Comparison of ENCODE assay signal across 8 mouse cellular contexts in genomic region chr7:19003902-19004630, GRCm38 (mm10). TPM values are rescaled to one million over a fixed set of nuclear protein-coding genes. Genes with fewer than 3 reads are reported as not detected.
DNase-seq lines count a peak whose midpoint lies in the region; ATAC-seq and TF ChIP-seq lines count a peak whose summit lies in the region.

Irf2bp1 (plus strand) TSS chr7:19004044.

- DNase-seq in CD4-positive helper T cell, adult 2 months (ENCODE audit: low read depth, low spot score), result peak; percentile 94
- peak; percentile 90 for DNase-seq in brain, embryonic 18.5 days (ENCODE audit: low read depth, low spot score)
- DNase-seq in kidney, postnatal 0 days (ENCODE audit: low spot score), result peak; percentile 97
- peak; percentile 91 for DNase-seq in liver, embryonic 11.5 days (ENCODE audit: low spot score)
- peak; percentile 95 for DNase-seq in naive thymus-derived CD4-positive, alpha-beta T cell, adult 2 months (ENCODE audit: low read depth)

- under 1% methylated on average over 87 of the region's 90 CpGs for WGBS in heart, embryonic 12.5 days
- 2% methylated on average over 73 of the region's 90 CpGs for WGBS in kidney, postnatal 0 days
- under 1% methylated on average over 84 of the region's 90 CpGs for WGBS in liver, embryonic 11.5 days
- WGBS in stomach, embryonic 14.5 days, result under 1% methylated on average over 84 of the region's 90 CpGs

- ATAC-seq in erythroid progenitor cell, adult 5-6 weeks (replicated peaks; ENCODE audit: low FRiP score, poor library complexity, severe bottlenecking), result peak; percentile 74
- peak; percentile 66 for ATAC-seq in heart, embryonic 12.5 days (ENCODE audit: insufficient number of reproducible peaks, low FRiP score)
- peak; percentile 57 for ATAC-seq in kidney, postnatal 0 days (replicated peaks; ENCODE audit: low FRiP score, low read depth)
- ATAC-seq in liver, embryonic 11.5 days (replicated peaks; ENCODE audit: low FRiP score), result peak; percentile 69
- ATAC-seq in stomach, embryonic 14.5 days (ENCODE audit: insufficient number of reproducible peaks, insufficient read depth, low FRiP score, low read depth), result peak; percentile 36; the same call in 1 of the 2 replicates

- H3K4me1 ChIP-seq in heart, embryonic 12.5 days (replicated peaks), result peaks cover 56% of the 10 kb centered on the region
- H3K4me1 ChIP-seq in kidney, postnatal 0 days (replicated peaks; ENCODE audit: insufficient read depth, low read length), result peaks cover 34% of the 10 kb centered on the region
- H3K4me1 ChIP-seq in liver, embryonic 11.5 days (replicated peaks; ENCODE audit: control insufficient read depth, insufficient read depth, low read length), result peaks cover 45% of the 10 kb centered on the region
- H3K4me1 ChIP-seq in stomach, embryonic 14.5 days (ENCODE audit: control insufficient read depth, insufficient read depth, low read length), result peaks cover 30% of the 10 kb centered on the region

- peaks cover 20% of the 10 kb centered on the region for H3K36me3 ChIP-seq in heart, embryonic 12.5 days
- H3K36me3 ChIP-seq in kidney, postnatal 0 days (ENCODE audit: insufficient read depth, low read length), result peaks cover 9% of the 10 kb centered on the region; the same call in 1 of the 2 replicates
- H3K36me3 ChIP-seq in liver, embryonic 11.5 days (ENCODE audit: control insufficient read depth, insufficient read depth, low read length), result peaks cover 11% of the 10 kb centered on the region
- H3K36me3 ChIP-seq in stomach, embryonic 14.5 days (ENCODE audit: control insufficient read depth, insufficient read depth, low read length), result peaks cover 21% of the 10 kb centered on the region

- peak within 1 kb of the TSS; percentile 97 for H3K9ac ChIP-seq in heart, embryonic 12.5 days
- peak within 1 kb of the TSS; percentile 75 for H3K9ac ChIP-seq in kidney, postnatal 0 days (ENCODE audit: low read depth, low read length)
- peak within 1 kb of the TSS; percentile 88 for H3K9ac ChIP-seq in liver, embryonic 11.5 days (ENCODE audit: low read depth, low read length)
- H3K9ac ChIP-seq in stomach, embryonic 14.5 days (replicated peaks; ENCODE audit: low read depth, low read length), result peak within 1 kb of the TSS; percentile 88

- H3K27me3 ChIP-seq in heart, embryonic 12.5 days (replicated peaks), result no peaks in the 10 kb centered on the region
- no peaks in the 10 kb centered on the region for H3K27me3 ChIP-seq in kidney, postnatal 0 days (ENCODE audit: insufficient read depth, low read length)
- H3K27me3 ChIP-seq in liver, embryonic 11.5 days (replicated peaks; ENCODE audit: control insufficient read depth, insufficient read depth, low read length), result no peaks in the 10 kb centered on the region
- no peaks in the 10 kb centered on the region for H3K27me3 ChIP-seq in stomach, embryonic 14.5 days (ENCODE audit: control insufficient read depth, insufficient read depth, low read length)

- H3K27ac ChIP-seq in heart, embryonic 12.5 days (ENCODE audit: poor library complexity, severe bottlenecking), result peak within 1 kb of the TSS; percentile 96
- H3K27ac ChIP-seq in kidney, postnatal 0 days, result peak within 1 kb of the TSS; percentile 95
- peak within 1 kb of the TSS; percentile 95 for H3K27ac ChIP-seq in liver, embryonic 11.5 days (ENCODE audit: low read depth, low read length)
- peak within 1 kb of the TSS; percentile 98 for H3K27ac ChIP-seq in stomach, embryonic 14.5 days (ENCODE audit: low read length)

- peak within 1 kb of the TSS; percentile 78 for H3K4me3 ChIP-seq in heart, embryonic 12.5 days
- H3K4me3 ChIP-seq in kidney, postnatal 0 days (replicated peaks; ENCODE audit: low read depth, low read length), result peak within 1 kb of the TSS; percentile 79
- H3K4me3 ChIP-seq in liver, embryonic 11.5 days (ENCODE audit: low read depth, low read length), result peak within 1 kb of the TSS; percentile 90
- H3K4me3 ChIP-seq in stomach, embryonic 14.5 days (ENCODE audit: low read depth, low read length), result peak within 1 kb of the TSS; percentile 88

- TF ChIP-seq CTCF in kidney, postnatal 0 days (IDR thresholded peaks at IDR 0.05; ENCODE audit: low read depth), result 0 out of 2 replicates have a peak, but pooled peaks have one; percentile 4

- no peaks in the 10 kb centered on the region for H3K9me3 ChIP-seq in heart, embryonic 12.5 days (replicated peaks)
- H3K9me3 ChIP-seq in kidney, postnatal 0 days (replicated peaks; ENCODE audit: low read length), result no peaks in the 10 kb centered on the region
- no peaks in the 10 kb centered on the region for H3K9me3 ChIP-seq in liver, embryonic 11.5 days (ENCODE audit: control insufficient read depth, low read length)
- no peaks in the 10 kb centered on the region for H3K9me3 ChIP-seq in stomach, embryonic 14.5 days (ENCODE audit: control insufficient read depth, low read depth, low read length)

- peak within 1 kb of the TSS; percentile 99 for H3K4me2 ChIP-seq in heart, embryonic 12.5 days
- H3K4me2 ChIP-seq in kidney, postnatal 0 days (ENCODE audit: low read length), result peak within 1 kb of the TSS; percentile 98
- H3K4me2 ChIP-seq in liver, embryonic 11.5 days, result peak within 1 kb of the TSS; percentile 99
- H3K4me2 ChIP-seq in stomach, embryonic 14.5 days (replicated peaks; ENCODE audit: low read depth, low read length), result peak within 1 kb of the TSS; percentile 87

RNA-seq across cellular contexts. Expression of gene Irf2bp1, which starts in this region (rescaled TPM):
- 4.6 and 6.1 TPM in 2 replicates for total RNA-seq in erythroid progenitor cell, adult 5-6 weeks (2015; ENCODE audit: low replicate concordance)
- 3.3 and 6.5 TPM in 2 replicates for total RNA-seq in erythroid progenitor cell, adult 5-6 weeks (2017; ENCODE audit: low replicate concordance)
- 21.3 and 22.8 TPM in 2 replicates for polyA plus RNA-seq in heart, embryonic 12.5 days (2016; fragmentation: Nextera tagmentation; extraction: Ambion mirVana)
- 15.2 and 17.3 TPM in 2 replicates for polyA plus RNA-seq in kidney, postnatal 0 days (2015; fragmentation: Nextera tagmentation; extraction: Ambion mirVana)
- polyA plus RNA-seq in liver, embryonic 11.5 days (2014; fragmentation: Nextera tagmentation; extraction: Ambion mirVana), result 23.3 and 24.9 TPM in 2 replicates
- 22.7 and 25.5 TPM in 2 replicates for polyA plus RNA-seq in stomach, embryonic 14.5 days (2014; fragmentation: Nextera tagmentation; extraction: Ambion mirVana)

Comparison
In these comparisons a context has a peak if more than half of its experiments do, and no peak if none do; other contexts are left out.
1. Peak in every context shown above with its lines: DNase-seq, ATAC-seq, H3K4me3 ChIP-seq and H3K27ac ChIP-seq.